Mouse (Mus musculus) inflammation-experienced regulatory T-cells (primary cell): ENCODE data around the gene Taf8. TPM values are rescaled to one million over a fixed set of nuclear protein-coding genes. Genes with fewer than 3 reads are reported as not detected.

Experiments used
- polyA plus RNA-seq, 2 experiments: library from polyadenylated mRNA; unstranded; fragments of 100-300 nt; shearing (Covaris generic); gene quantifications; one replicate each; pipeline ENCODE4 v1.2.1; 2017

Gene Taf8
- polyA plus RNA-seq = 10 to 100 TPM; 49.2 to 64.5 TPM

GRCm38 (mm10) chr17:47501946-47502706 is at the start of gene Taf8:
Gene Taf8 (minus strand): TSS chr17:47502292.

GRCm38 (mm10) chr17:47504941-47505346 is 2.9 kb upstream of the Taf8 start, which contains the start of gene Ccnd3:
Gene Ccnd3 (plus strand): TSS chr17:47505051.

GRCm38 (mm10) chr17:47436907-47437547 is 65.1 kb downstream of the Taf8 start, which contains the start of gene 1700001C19Rik:
Gene 1700001C19Rik (minus strand): TSS chr17:47437376.

GRCm38 (mm10) chr17:47436156-47436906 is 65.8 kb downstream of the Taf8 start, which contains the start of gene AI661453:
Gene AI661453 (plus strand): TSS chr17:47436615.

Other genes starting within 250 kb of the Taf8 start
- 10 to 100 TPM; 39.4 to 46.8 TPM for gene Mrps10, start 133.4 kb downstream of the Taf8 start, polyA plus RNA-seq
- gene Guca1b, start 116.9 kb downstream of the Taf8 start, polyA plus RNA-seq = 1 to 10 TPM; 2.0 to 5.0 TPM
- gene Guca1a, start 101.7 kb downstream of the Taf8 start, polyA plus RNA-seq = under 1 TPM; 0.42 to 0.88 TPM
- under 1 TPM in 1 of 2 experiments, not detected in 1; 0.27 TPM for gene AI661453, start 65.7 kb downstream of the Taf8 start, polyA plus RNA-seq
- 1 to 10 TPM in 1 of 2 experiments, under 1 TPM in 1; 0.34 to 1.3 TPM for gene 1700001C19Rik, start 64.9 kb downstream of the Taf8 start, polyA plus RNA-seq
- 100 to 1,000 TPM; 243 to 395 TPM for gene Ccnd3, start 2.8 kb upstream of the Taf8 start, polyA plus RNA-seq
- gene Bysl, start 109.2 kb upstream of the Taf8 start, polyA plus RNA-seq = 10 to 100 TPM; 14.9 to 18.2 TPM
- 10 to 100 TPM; 31.8 to 46.6 TPM for gene Med20, start 109.3 kb upstream of the Taf8 start, polyA plus RNA-seq
- gene Gm20517, start 109.3 kb upstream of the Taf8 start, polyA plus RNA-seq = 1 to 10 TPM; 1.5 to 2.4 TPM
- 1 to 10 TPM; 1.7 to 1.9 TPM for gene Usp49, start 128.4 kb upstream of the Taf8 start, polyA plus RNA-seq
- gene Tomm6, start 186.1 kb upstream of the Taf8 start, polyA plus RNA-seq = 100 to 1,000 TPM; 205 to 235 TPM
- 1 to 10 TPM; 1.2 to 5.1 TPM for gene Frs3, start 186.7 kb upstream of the Taf8 start, polyA plus RNA-seq
- gene Gm21981, start 192.2 kb upstream of the Taf8 start, polyA plus RNA-seq = under 1 TPM; 0.07 to 0.24 TPM
- not detected for gene Prickle4, start 192.4 kb upstream of the Taf8 start, polyA plus RNA-seq
- gene Pgc, start 224.6 kb upstream of the Taf8 start, polyA plus RNA-seq = not detected
- 10 to 100 TPM; 32.4 to 48.5 TPM for gene Tfeb, start 234.7 kb upstream of the Taf8 start, polyA plus RNA-seq